Mouse (Mus musculus): ENCODE measurements around the gene Jpt1.

- TF ChIP-seq EP300 (IDR thresholded peaks at IDR 0.05; ENCODE audit: insufficient read depth, low read depth, low read length) (no peak), CTCF (IDR thresholded peaks at IDR 0.05) (no peak)
Measured at GRCm38 (mm10) chr11:115456182-115456581, 58.0 kb downstream of the Jpt1 start.

All from heart, adult 2 months (tissue).